Mouse (Mus musculus): ENCODE data around the gene Gm21969. TPM values are rescaled to one million over a fixed set of nuclear protein-coding genes. Genes with fewer than 3 reads are reported as not detected.
A peak's percentile ranks its signal among the peaks of the same experiment; 100 is the strongest.

The Gm21969 gene
- polyA plus RNA-seq, 1 experiment: 0.02 TPM

- WGBS: 36% methylated on average over 5 of the region's 5 CpGs
- TF ChIP-seq POLR2A (IDR thresholded peaks at IDR 0.05; ENCODE audit: low read depth, low read length) (no peak), CTCF (conservative IDR thresholded peaks at IDR 0.05; ENCODE audit: insufficient read depth, insufficient read length, low read depth, low read length) (no peak)
- H3K27me3 ChIP-seq (replicated peaks; ENCODE audit: control insufficient read depth, insufficient read depth, low read length): no peaks in the 10 kb centered on the region
- H3K27ac ChIP-seq (ENCODE audit: insufficient read depth, low read depth, low read length): peak overlapping the region; percentile 99
- H3K4me1 ChIP-seq (ENCODE audit: control insufficient read depth, insufficient read depth, low read length): peaks cover 17% of the 10 kb centered on the region
- DNase-seq: peak; percentile 93
- H3K4me3 ChIP-seq (ENCODE audit: insufficient read depth, low read depth, low read length): peak overlapping the region; percentile 94
- H3K36me3 ChIP-seq (ENCODE audit: control insufficient read depth, insufficient read depth, low read length): no peaks in the 10 kb centered on the region
Observed at GRCm38 (mm10) chr4:139624116-139624489, 21.1 kb downstream of the Gm21969 start.

GRCm38 (mm10) chr4:139624706-139625105 is 21.7 kb downstream of the Gm21969 start:
- Histone ChIP-seq H3K36me3 (ENCODE audit: control insufficient read depth, insufficient read depth, low read length) (no peaks in the 10 kb centered on the region), H3K4me1 (ENCODE audit: control insufficient read depth, insufficient read depth, low read length) (peaks cover 17% of the 10 kb centered on the region), H3K27ac (ENCODE audit: insufficient read depth, low read depth, low read length) (peak overlapping the region; percentile 62), H3K27me3 (replicated peaks; ENCODE audit: control insufficient read depth, insufficient read depth, low read length) (no peaks in the 10 kb centered on the region), H3K4me3 (ENCODE audit: insufficient read depth, low read depth, low read length) (peak overlapping the region; percentile 94)
- DNase-seq: peak; percentile 92
- TF ChIP-seq POLR2A (IDR thresholded peaks at IDR 0.05; ENCODE audit: low read depth, low read length) (no peak), CTCF (conservative IDR thresholded peaks at IDR 0.05; ENCODE audit: insufficient read depth, insufficient read length, low read depth, low read length) (no peak)
- 29% methylated on average over 10 of the region's 10 CpGs for WGBS

GRCm38 (mm10) chr4:139627361-139627760 is 24.4 kb downstream of the Gm21969 start:
- 72% methylated on average over 11 of the region's 11 CpGs for WGBS
- no peak overlapping the region for H3K27ac ChIP-seq (ENCODE audit: insufficient read depth, low read depth, low read length)
- no peak overlapping the region for H3K4me3 ChIP-seq (ENCODE audit: insufficient read depth, low read depth, low read length)
- TF ChIP-seq CTCF (conservative IDR thresholded peaks at IDR 0.05; ENCODE audit: insufficient read depth, insufficient read length, low read depth, low read length) (no peak), POLR2A (IDR thresholded peaks at IDR 0.05; ENCODE audit: low read depth, low read length) (no peak)
- peaks cover 31% of the 10 kb centered on the region for H3K4me1 ChIP-seq (ENCODE audit: control insufficient read depth, insufficient read depth, low read length)
- no peaks in the 10 kb centered on the region for H3K36me3 ChIP-seq (ENCODE audit: control insufficient read depth, insufficient read depth, low read length)
- no peak for DNase-seq
- H3K27me3 ChIP-seq (replicated peaks; ENCODE audit: control insufficient read depth, insufficient read depth, low read length): no peaks in the 10 kb centered on the region

- TF ChIP-seq CTCF (conservative IDR thresholded peaks at IDR 0.05; ENCODE audit: insufficient read depth, insufficient read length, low read depth, low read length): peak; percentile 29; the same call in 1 of the 2 replicates
- TF ChIP-seq POLR2A (IDR thresholded peaks at IDR 0.05; ENCODE audit: low read depth, low read length): no peak
- 55% methylated on average over 10 of the region's 10 CpGs for WGBS
- Histone ChIP-seq H3K27ac (ENCODE audit: insufficient read depth, low read depth, low read length) (no peak overlapping the region), H3K36me3 (ENCODE audit: control insufficient read depth, insufficient read depth, low read length) (no peaks in the 10 kb centered on the region), H3K4me3 (ENCODE audit: insufficient read depth, low read depth, low read length) (no peak overlapping the region), H3K27me3 (replicated peaks; ENCODE audit: control insufficient read depth, insufficient read depth, low read length) (no peaks in the 10 kb centered on the region), H3K4me1 (ENCODE audit: control insufficient read depth, insufficient read depth, low read length) (peaks cover 28% of the 10 kb centered on the region)
- peak; percentile 96 for DNase-seq
Observed at GRCm38 (mm10) chr4:139630171-139630570, 27.2 kb downstream of the Gm21969 start.

- Histone ChIP-seq H3K4me3 (ENCODE audit: insufficient read depth, low read depth, low read length) (no peak overlapping the region), H3K4me1 (ENCODE audit: control insufficient read depth, insufficient read depth, low read length) (peaks cover 23% of the 10 kb centered on the region), H3K36me3 (ENCODE audit: control insufficient read depth, insufficient read depth, low read length) (no peaks in the 10 kb centered on the region), H3K27ac (ENCODE audit: insufficient read depth, low read depth, low read length) (no peak overlapping the region), H3K27me3 (replicated peaks; ENCODE audit: control insufficient read depth, insufficient read depth, low read length) (no peaks in the 10 kb centered on the region)
- WGBS: 38% methylated on average over 5 of the region's 5 CpGs
- DNase-seq: peak; percentile 80
- TF ChIP-seq POLR2A (IDR thresholded peaks at IDR 0.05; ENCODE audit: low read depth, low read length): no peak
- TF ChIP-seq CTCF (conservative IDR thresholded peaks at IDR 0.05; ENCODE audit: insufficient read depth, insufficient read length, low read depth, low read length): no peak
Observed at GRCm38 (mm10) chr4:139631141-139631540, 28.2 kb downstream of the Gm21969 start.

GRCm38 (mm10) chr4:139631569-139632253 is 28.7 kb downstream of the Gm21969 start:
- DNase-seq: peak; percentile 64
- Histone ChIP-seq H3K4me1 (ENCODE audit: control insufficient read depth, insufficient read depth, low read length) (peaks cover 23% of the 10 kb centered on the region), H3K27me3 (replicated peaks; ENCODE audit: control insufficient read depth, insufficient read depth, low read length) (no peaks in the 10 kb centered on the region), H3K4me3 (ENCODE audit: insufficient read depth, low read depth, low read length) (no peak overlapping the region), H3K27ac (ENCODE audit: insufficient read depth, low read depth, low read length) (no peak overlapping the region), H3K36me3 (ENCODE audit: control insufficient read depth, insufficient read depth, low read length) (no peaks in the 10 kb centered on the region)
- TF ChIP-seq CTCF (conservative IDR thresholded peaks at IDR 0.05; ENCODE audit: insufficient read depth, insufficient read length, low read depth, low read length) (no peak), POLR2A (IDR thresholded peaks at IDR 0.05; ENCODE audit: low read depth, low read length) (no peak)
- 48% methylated on average over 7 of the region's 7 CpGs for WGBS

GRCm38 (mm10) chr4:139632254-139632580 is 29.2 kb downstream of the Gm21969 start:
- Histone ChIP-seq H3K4me3 (ENCODE audit: insufficient read depth, low read depth, low read length) (no peak overlapping the region), H3K4me1 (ENCODE audit: control insufficient read depth, insufficient read depth, low read length) (peaks cover 23% of the 10 kb centered on the region), H3K27me3 (replicated peaks; ENCODE audit: control insufficient read depth, insufficient read depth, low read length) (no peaks in the 10 kb centered on the region), H3K27ac (ENCODE audit: insufficient read depth, low read depth, low read length) (no peak overlapping the region), H3K36me3 (ENCODE audit: control insufficient read depth, insufficient read depth, low read length) (no peaks in the 10 kb centered on the region)
- TF ChIP-seq CTCF (conservative IDR thresholded peaks at IDR 0.05; ENCODE audit: insufficient read depth, insufficient read length, low read depth, low read length) (no peak), POLR2A (IDR thresholded peaks at IDR 0.05; ENCODE audit: low read depth, low read length) (no peak)
- WGBS: 53% methylated on average over 10 of the region's 10 CpGs
- DNase-seq: peak; percentile 70

Measured in kidney, adult 2 months (tissue).